Mouse (Mus musculus): ENCODE measurements around the gene Slc35a1. TPM values are rescaled to one million over a fixed set of nuclear protein-coding genes. Genes with fewer than 3 reads are reported as not detected.
"Not testable (repeated sequence)": the region's sequence is repeated elsewhere in the genome, so short reads cannot be mapped to it uniquely, and the experiment has no call there.

Slc35a1 gene
- polyA plus RNA-seq (2017; shearing (Covaris generic)), result 10 to 100 TPM; 28.8 to 34.3 TPM

GRCm38 (mm10) chr4:34686874-34687567 lies at the start of gene Slc35a1:
Gene Slc35a1, minus strand, starts transcription at chr4:34687438.
- ATAC-seq, result peak; percentile 93

- ATAC-seq, result no peak
These were observed 47.2 kb upstream of the Slc35a1 start for GRCm38 (mm10) chr4:34734461-34734860.

GRCm38 (mm10) chr4:34733415-34733814 lies 46.2 kb upstream of the Slc35a1 start:
- ATAC-seq, result not testable (repeated sequence)

- ATAC-seq, result no peak
These were observed 42.7 kb upstream of the Slc35a1 start, which contains the start of gene Cfap206 for GRCm38 (mm10) chr4:34729851-34730341. Gene Cfap206, minus strand, starts transcription at chr4:34730206.

- ATAC-seq, result not testable (repeated sequence)
These were observed 38.5 kb upstream of the Slc35a1 start for GRCm38 (mm10) chr4:34725710-34726109.

GRCm38 (mm10) chr4:34724306-34724705 lies 37.1 kb upstream of the Slc35a1 start:
- ATAC-seq, result no peak

- no peak for ATAC-seq
These were observed 35.9 kb upstream of the Slc35a1 start for GRCm38 (mm10) chr4:34723186-34723585.

GRCm38 (mm10) chr4:34720127-34720895 lies 33.1 kb upstream of the Slc35a1 start:
- ATAC-seq, result no peak

GRCm38 (mm10) chr4:34719421-34719820 lies 32.2 kb upstream of the Slc35a1 start:
- no peak for ATAC-seq

- no peak for ATAC-seq
These were observed 27.8 kb upstream of the Slc35a1 start for GRCm38 (mm10) chr4:34715062-34715461.

GRCm38 (mm10) chr4:34708127-34708526 lies 20.9 kb upstream of the Slc35a1 start:
- ATAC-seq, result no peak

- no peak for ATAC-seq
These were observed 20.0 kb upstream of the Slc35a1 start for GRCm38 (mm10) chr4:34707248-34707647.

GRCm38 (mm10) chr4:34703029-34703428 lies 15.8 kb upstream of the Slc35a1 start:
- no peak for ATAC-seq

GRCm38 (mm10) chr4:34702231-34702630 lies 15.0 kb upstream of the Slc35a1 start:
- ATAC-seq, result no peak

- no peak for ATAC-seq
These were observed 14.3 kb upstream of the Slc35a1 start for GRCm38 (mm10) chr4:34701528-34701927.

GRCm38 (mm10) chr4:34688021-34688420 lies 783 bp upstream of the Slc35a1 start:
- no peak for ATAC-seq

- ATAC-seq, result no peak
These were observed 6.7 kb downstream of the Slc35a1 start for GRCm38 (mm10) chr4:34680530-34680929.

GRCm38 (mm10) chr4:34673721-34674120 lies 13.5 kb downstream of the Slc35a1 start:
- ATAC-seq, result no peak

- no peak for ATAC-seq
These were observed 19.3 kb downstream of the Slc35a1 start for GRCm38 (mm10) chr4:34667923-34668322.

- ATAC-seq, result no peak
These were observed 25.3 kb downstream of the Slc35a1 start for GRCm38 (mm10) chr4:34661927-34662326.

GRCm38 (mm10) chr4:34661514-34661913 lies 25.7 kb downstream of the Slc35a1 start:
- no peak for ATAC-seq

- no peak for ATAC-seq
These were observed 28.2 kb downstream of the Slc35a1 start for GRCm38 (mm10) chr4:34659012-34659411.

- no peak for ATAC-seq
These were observed 31.1 kb downstream of the Slc35a1 start for GRCm38 (mm10) chr4:34656101-34656500.

- ATAC-seq, result no peak
These were observed 34.1 kb downstream of the Slc35a1 start for GRCm38 (mm10) chr4:34653179-34653578.
